Mouse (Mus musculus) spleen, postnatal 36 days (tissue): ENCODE data around the gene Nfib.

Source experiments
- DNase-seq, 2 experiments: peaks; one replicate each; pipeline ENCODE4 v3.0.0; 2022; ENCODE audit warnings: low spot score in 2 of 2, mixed read lengths in 1 of 2

Nfib gene

GRCm38 (mm10) chr4:82540466-82540990 lies 165.0 kb downstream of the Nfib start:
- no peak for DNase-seq

- no peak for DNase-seq
Measured at GRCm38 (mm10) chr4:82540048-82540410, 165.5 kb downstream of the Nfib start.

GRCm38 (mm10) chr4:82539406-82540047 lies 166.0 kb downstream of the Nfib start:
- no peak for DNase-seq

GRCm38 (mm10) chr4:82538815-82539214 lies 166.7 kb downstream of the Nfib start:
- DNase-seq, result no peak

GRCm38 (mm10) chr4:82538069-82538811 lies 167.3 kb downstream of the Nfib start:
- no peak for DNase-seq

- no peak for DNase-seq
Measured at GRCm38 (mm10) chr4:82537279-82537967, 168.1 kb downstream of the Nfib start.

GRCm38 (mm10) chr4:82536435-82537278 lies 168.9 kb downstream of the Nfib start:
- DNase-seq, result no peak

- DNase-seq, result no peak
Measured at GRCm38 (mm10) chr4:82535606-82536434, 169.7 kb downstream of the Nfib start.

GRCm38 (mm10) chr4:82533231-82533630 lies 172.3 kb downstream of the Nfib start:
- DNase-seq, result no peak

- no peak for DNase-seq
Measured at GRCm38 (mm10) chr4:82532443-82533191, 172.9 kb downstream of the Nfib start.

- no peak for DNase-seq
Measured at GRCm38 (mm10) chr4:82531977-82532376, 173.6 kb downstream of the Nfib start.

- no peak for DNase-seq
Measured at GRCm38 (mm10) chr4:82530875-82531353, 174.6 kb downstream of the Nfib start.

- DNase-seq, result no peak
Measured at GRCm38 (mm10) chr4:82528978-82529377, 176.6 kb downstream of the Nfib start.

- DNase-seq, result no peak
Measured at GRCm38 (mm10) chr4:82519935-82520334, 185.6 kb downstream of the Nfib start.

- no peak for DNase-seq
Measured at GRCm38 (mm10) chr4:82518132-82518531, 187.4 kb downstream of the Nfib start.

- DNase-seq, result no peak
Measured at GRCm38 (mm10) chr4:82517311-82517710, 188.2 kb downstream of the Nfib start.

GRCm38 (mm10) chr4:82516211-82516795 lies 189.2 kb downstream of the Nfib start:
- no peak for DNase-seq

GRCm38 (mm10) chr4:82514921-82515320 lies 190.6 kb downstream of the Nfib start:
- DNase-seq, result no peak

GRCm38 (mm10) chr4:82514373-82514772 lies 191.2 kb downstream of the Nfib start:
- DNase-seq, result no peak

GRCm38 (mm10) chr4:82513426-82513750 lies 192.2 kb downstream of the Nfib start:
- DNase-seq, result no peak
